Mouse (Mus musculus) liver, embryonic 16.5 days (tissue): ENCODE measurements around the gene Filip1. TPM values are rescaled to one million over a fixed set of nuclear protein-coding genes. Genes with fewer than 3 reads are reported as not detected.

Experiments used
- ATAC-seq: fragments of 200-750 bp; cut with Nextera tagmentation; 2 replicates; pipeline ENCODE4 v1.8.0; 2017; ENCODE audit warnings: low read depth, mild to moderate bottlenecking, moderate number of reproducible peaks, moderate library complexity
- H3K27ac ChIP-seq: fragments of 300-500 bp; sonication (generic); 2 replicates; pipeline ENCODE4 v1.5.1; 2014; ENCODE audit warnings: mild to moderate bottlenecking, low read length
- H3K27me3 ChIP-seq: fragments of 300-500 bp; sonication (generic); 2 replicates; pipeline ENCODE4 v1.6.1; 2014; ENCODE audit warnings: low read depth, low read length, mixed read lengths; ENCODE audit not compliant: control insufficient read depth, insufficient read depth
- H3K36me3 ChIP-seq: fragments of 300-500 bp; sonication (generic); 2 replicates; pipeline ENCODE4 v1.6.1; 2014; ENCODE audit warnings: mild to moderate bottlenecking; ENCODE audit not compliant: control insufficient read depth, insufficient read depth
- H3K4me1 ChIP-seq: fragments of 300-500 bp; sonication (generic); 2 replicates; pipeline ENCODE4 v1.6.1; 2014; ENCODE audit warnings: low read depth, low read length, mixed read lengths; ENCODE audit not compliant: control insufficient read depth
- H3K4me2 ChIP-seq: fragments of 300-500 bp; sonication (generic); 2 replicates; pipeline ENCODE4 v1.6.1; 2014; ENCODE audit warnings: low read depth, low read length, mixed read lengths
- H3K4me3 ChIP-seq: fragments of 300-500 bp; sonication (generic); 2 replicates; pipeline ENCODE4 v1.5.1; 2014; ENCODE audit warnings: low read depth, mild to moderate bottlenecking, low read length
- H3K9ac ChIP-seq: fragments of 300-500 bp; sonication (generic); 2 replicates; pipeline ENCODE4 v1.6.1; 2014; ENCODE audit warnings: low read depth, low read length
- H3K9me3 ChIP-seq: fragments of 300-500 bp; sonication (generic); replicated peaks from 2 replicates; pipeline ENCODE4 v1.6.1; 2016; ENCODE audit warnings: low read length; ENCODE audit not compliant: control insufficient read depth
- WGBS: fragments of 180-500 bp; shearing (Covaris S2); extraction: QIAGEN DNeasy Blood & Tissue Kit; methylation state at CpG from one replicate; pipeline ENCODE4 v1.1.7; 2014; ENCODE audit not compliant: insufficient replicate concordance; 5-methylcytosine and 5-hydroxymethylcytosine counted together
- polyA plus RNA-seq: library from polyadenylated mRNA; unstranded; fragments of >200 nt; fragmentation: Nextera tagmentation; extraction: Ambion mirVana; gene quantifications from 2 replicates; pipeline ENCODE4 v1.2.1, GENCODE M21; 2015

The Filip1 gene
- polyA plus RNA-seq, 1 experiment from 2014 or later, result 0.53 TPM

- no peak overlapping the region for H3K4me3 ChIP-seq
- no peaks in the 10 kb centered on the region for H3K27me3 ChIP-seq
- ATAC-seq, result no peak
- H3K4me1 ChIP-seq, result no peaks in the 10 kb centered on the region
- no peaks in the 10 kb centered on the region for H3K9me3 ChIP-seq
- H3K27ac ChIP-seq, result no peak overlapping the region
- H3K36me3 ChIP-seq, result peaks cover 2% of the 10 kb centered on the region; the same call in 1 of the 2 replicates
- no peak overlapping the region for H3K9ac ChIP-seq
- no peak overlapping the region for H3K4me2 ChIP-seq
- WGBS, result 53% methylated on average over 2 of the region's 2 CpGs
Measured at GRCm38 (mm10) chr9:79779354-79779753, 233.3 kb downstream of the Filip1 start.

GRCm38 (mm10) chr9:79766991-79767545, 245.6 kb downstream of the Filip1 start:
- no peak overlapping the region for H3K4me3 ChIP-seq
- H3K27ac ChIP-seq, result no peak overlapping the region
- 73% methylated on average over 5 of the region's 5 CpGs for WGBS
- no peaks in the 10 kb centered on the region for H3K27me3 ChIP-seq
- no peaks in the 10 kb centered on the region for H3K36me3 ChIP-seq
- no peaks in the 10 kb centered on the region for H3K4me1 ChIP-seq
- H3K9me3 ChIP-seq, result no peaks in the 10 kb centered on the region
- H3K4me2 ChIP-seq, result no peak overlapping the region
- no peak overlapping the region for H3K9ac ChIP-seq
- ATAC-seq, result no peak

- no peaks in the 10 kb centered on the region for H3K27me3 ChIP-seq
- H3K4me2 ChIP-seq, result no peak overlapping the region
- no peak for ATAC-seq
- H3K36me3 ChIP-seq, result no peaks in the 10 kb centered on the region
- H3K9me3 ChIP-seq, result no peaks in the 10 kb centered on the region
- no peak overlapping the region for H3K9ac ChIP-seq
- no peak overlapping the region for H3K4me3 ChIP-seq
- no peak overlapping the region for H3K27ac ChIP-seq
- WGBS, result 61% methylated on average over 4 of the region's 4 CpGs
- peaks cover 1% of the 10 kb centered on the region for H3K4me1 ChIP-seq
Measured at GRCm38 (mm10) chr9:79765329-79765728, 247.3 kb downstream of the Filip1 start.

Other genes starting within 250 kb of the Filip1 start
- gene Tmem30a, start 219.3 kb downstream of the Filip1 start, polyA plus RNA-seq, result 33.0 TPM in 2 replicates
- gene Senp6, start 54.1 kb upstream of the Filip1 start, polyA plus RNA-seq, result 10.1 and 11.8 TPM in 2 replicates
- gene Myo6, start 152.2 kb upstream of the Filip1 start, polyA plus RNA-seq, result 3.5 and 3.9 TPM in 2 replicates